Mouse (Mus musculus) bone marrow, adult 2 months (tissue): ENCODE measurements around the gene Rbmx2.

Experiments
- CTCF ChIP-seq: fragments of 200-500 bp; IDR thresholded peaks from 2 replicates; pipeline ENCODE4 v1.5.1; 2011; ENCODE audit warnings: low read length, control low read depth; ENCODE audit not compliant: control insufficient read depth, insufficient read depth
- POLR2A ChIP-seq: fragments of 200-500 bp; IDR thresholded peaks from 2 replicates; pipeline ENCODE4 v1.6.1; 2011; ENCODE audit warnings: low read depth, mild to moderate bottlenecking, control low read depth, low read length, borderline replicate concordance; ENCODE audit not compliant: control insufficient read depth

DNA sequence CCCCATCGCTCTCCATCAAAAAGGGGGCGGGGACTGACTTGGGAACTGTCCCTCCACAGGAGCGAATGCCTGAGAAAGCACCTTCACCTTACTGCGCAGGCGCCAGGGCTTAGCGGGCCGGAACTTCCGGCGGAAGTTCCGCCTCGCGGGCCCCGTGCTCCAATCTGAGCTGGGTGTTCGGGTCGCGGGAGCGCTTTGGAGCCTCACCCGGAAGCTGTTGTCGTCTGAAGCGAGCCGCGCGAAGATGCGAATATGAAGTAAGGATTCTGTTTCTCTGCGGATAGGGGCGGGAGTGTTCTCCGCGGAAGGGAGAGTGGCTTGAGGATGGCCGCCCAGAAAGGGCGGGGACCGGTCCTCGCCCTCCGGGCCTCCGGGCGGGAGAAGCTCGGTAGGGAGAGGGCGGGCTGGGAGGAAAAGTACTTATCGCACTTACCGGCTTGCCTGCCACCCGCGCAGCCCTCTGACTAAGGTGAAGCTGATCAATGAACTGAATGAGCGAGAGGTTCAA, at the start of gene Rbmx2:
- TF ChIP-seq CTCF (no peak), POLR2A (0 out of 2 replicates have a peak, but pooled peaks have one; percentile 32)
